Mouse (Mus musculus) erythroblast, embryonic 14.5 days (primary cell): ENCODE measurements around the gene Zfp341.

Experiments used
- GATA1 ChIP-seq: IDR thresholded peaks from 2 replicates; pipeline ENCODE4 v1.6.1; 2012; ENCODE audit warnings: low read length, inconsistent platforms, mixed read lengths
- TAL1 ChIP-seq: IDR thresholded peaks from 3 replicates; pipeline ENCODE4 v1.6.1; 2012; ENCODE audit warnings: low read length, inconsistent platforms, mixed read lengths

DNA sequence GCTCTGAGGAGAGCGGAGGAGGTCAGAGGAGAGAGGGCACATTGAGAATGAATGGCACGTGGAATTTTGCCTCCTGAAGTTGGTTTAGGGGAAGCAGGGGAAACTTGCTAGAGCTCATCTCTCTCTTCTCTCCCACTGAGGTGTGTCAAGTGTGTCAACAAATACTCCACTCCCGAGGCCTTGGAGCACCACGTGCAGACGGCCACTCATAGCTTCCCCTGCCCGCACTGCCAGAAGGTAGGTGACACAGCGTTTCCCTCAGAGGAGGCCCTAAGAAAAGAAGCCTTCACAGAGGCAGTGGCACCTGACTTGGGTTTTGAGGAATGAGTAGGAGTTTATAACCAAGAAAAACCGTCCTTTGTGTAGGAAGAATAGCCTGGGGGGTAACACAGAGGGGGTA is 28.1 kb downstream of the Zfp341 start:
- TF ChIP-seq GATA1 (no peak), TAL1 (no peak)
